Mouse (Mus musculus) midbrain, postnatal 0 days (tissue): ENCODE measurements around the gene Rnf31. TPM values are rescaled to one million over a fixed set of nuclear protein-coding genes. Genes with fewer than 3 reads are reported as not detected.

Experiments used
- ATAC-seq: fragments of 200-750 bp; cut with Nextera tagmentation; 2 replicates; pipeline ENCODE4 v1.8.0; 2017; ENCODE audit warnings: moderate number of reproducible peaks, mild to moderate bottlenecking, moderate TSS enrichment, moderate library complexity; ENCODE audit not compliant: low FRiP score
- DNase-seq: peaks from one replicate; pipeline ENCODE4 v3.0.0-alpha.2; 2015; ENCODE audit warnings: low spot score
- H3K27ac ChIP-seq: fragments of 300-500 bp; sonication (generic); 2 replicates; pipeline ENCODE4 v1.5.1; 2014; ENCODE audit warnings: low read depth, mild to moderate bottlenecking, low read length, mixed read lengths
- H3K27me3 ChIP-seq: fragments of 300-500 bp; sonication (generic); 2 replicates; pipeline ENCODE4 v1.6.1; 2014; ENCODE audit warnings: low read length, control low read depth, mixed read lengths; ENCODE audit not compliant: insufficient read depth
- H3K36me3 ChIP-seq: fragments of 300-500 bp; sonication (generic); 2 replicates; pipeline ENCODE4 v1.6.1; 2014; ENCODE audit warnings: low read length, control low read depth, mixed read lengths; ENCODE audit not compliant: insufficient read depth
- H3K4me1 ChIP-seq: fragments of 300-500 bp; sonication (generic); 2 replicates; pipeline ENCODE4 v1.6.1; 2014; ENCODE audit warnings: mild to moderate bottlenecking, control low read depth, antibody characterized with exemption, low read length, mixed read lengths; ENCODE audit not compliant: insufficient read depth
- H3K4me2 ChIP-seq: fragments of 300-500 bp; sonication (generic); 2 replicates; pipeline ENCODE4 v1.6.1; 2014; ENCODE audit warnings: low read depth, mild to moderate bottlenecking, low read length, mixed read lengths; ENCODE audit not compliant: poor library complexity, severe bottlenecking
- H3K4me3 ChIP-seq: fragments of 300-500 bp; sonication (generic); 2 replicates; pipeline ENCODE4 v1.5.1; 2014; ENCODE audit warnings: low read depth, mild to moderate bottlenecking, low read length, moderate library complexity
- H3K9ac ChIP-seq: fragments of 300-500 bp; sonication (generic); replicated peaks from 2 replicates; pipeline ENCODE4 v1.6.1; 2014; ENCODE audit warnings: mild to moderate bottlenecking, low read length, moderate library complexity, mixed read lengths; ENCODE audit not compliant: poor library complexity, severe bottlenecking
- H3K9me3 ChIP-seq: fragments of 300-500 bp; sonication (generic); 2 replicates; pipeline ENCODE4 v1.6.1; 2016; ENCODE audit warnings: low read length, control low read depth
- CTCF ChIP-seq: IDR thresholded peaks from 2 replicates; pipeline ENCODE4 v1.5.1; 2016; ENCODE audit warnings: antibody characterized with exemption, mild to moderate bottlenecking
- WGBS: fragments of 180-500 bp; shearing (Covaris S2); extraction: QIAGEN DNeasy Blood & Tissue Kit; methylation state at CpG from one replicate; pipeline ENCODE4 v1.1.7; 2014; 5-methylcytosine and 5-hydroxymethylcytosine counted together
- polyA plus RNA-seq: library from polyadenylated mRNA; unstranded; fragments of >200 nt; fragmentation: Nextera tagmentation; extraction: Ambion mirVana; gene quantifications from 2 replicates; pipeline ENCODE4 v1.2.1, GENCODE M21; 2015
- total RNA-seq: library from RNA; depleted of rRNA; stranded (reverse); fragments of >200 nt; gene quantifications from 2 replicates; pipeline ENCODE4 v1.2.3, GENCODE M21; 2014; rRNA removed

Rnf31 gene
- 19.8 and 26.7 TPM in 2 replicates for total RNA-seq
- 20.4 and 23.0 TPM in 2 replicates for polyA plus RNA-seq

DNA sequence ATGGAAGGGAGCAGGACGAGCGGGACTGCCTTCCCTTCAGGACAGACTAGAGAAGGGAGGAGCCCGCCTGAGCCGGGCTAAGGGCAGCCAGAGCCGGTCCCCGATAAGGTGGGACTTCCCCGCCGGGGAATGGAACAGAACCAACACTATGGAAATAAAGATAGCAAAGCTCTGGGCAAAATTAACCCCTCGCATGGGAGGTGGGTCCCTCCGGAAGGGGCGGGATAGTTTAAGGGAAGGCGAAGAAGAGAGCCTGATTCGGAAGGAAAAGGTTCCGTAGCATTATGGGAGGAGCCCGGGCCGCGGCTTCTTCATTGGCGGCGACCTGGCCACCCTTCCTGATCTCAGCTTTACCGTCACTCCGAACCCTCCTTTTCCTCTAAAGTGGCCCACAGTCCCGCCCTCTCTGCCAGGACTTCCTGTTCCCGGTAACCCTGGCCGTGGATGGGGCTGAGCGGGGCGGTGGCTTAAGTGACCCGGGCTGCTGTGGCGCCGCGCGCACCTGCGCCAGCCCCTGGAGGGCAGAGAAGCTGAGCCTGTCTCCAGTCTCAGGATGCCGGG lies at the start of gene Rnf31:
Gene Rnf31 (plus strand): TSS at position 378 of the 561 bp plus-strand sequence.
- TF ChIP-seq CTCF, result no peak
- WGBS, result 0% methylated on average over 33 of the region's 33 CpGs
- peaks cover 9% of the 10 kb centered on the region; the same call in 1 of the 2 replicates for H3K4me1 ChIP-seq

DNA sequence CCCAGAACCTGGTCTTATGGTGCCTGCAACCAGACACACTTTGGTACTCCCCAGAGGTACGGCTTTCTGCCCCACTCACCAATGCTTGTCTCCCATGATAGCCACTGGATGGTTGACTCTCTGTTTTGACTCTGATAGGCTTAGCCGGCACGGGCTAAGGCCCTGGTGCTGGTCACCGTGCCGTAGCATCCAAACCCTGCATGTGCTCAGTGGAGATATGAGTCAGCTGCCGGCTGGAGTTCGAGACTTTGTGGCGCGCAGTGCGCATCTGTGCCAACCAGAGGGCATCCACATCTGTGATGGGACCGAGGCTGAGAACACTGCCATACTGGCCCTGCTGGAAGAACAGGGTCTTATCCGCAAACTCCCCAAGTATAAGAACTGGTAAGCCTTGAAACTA lies 49.2 kb upstream of the Rnf31 start:
- no peak overlapping the region for H3K4me2 ChIP-seq
- no peaks in the 10 kb centered on the region for H3K27me3 ChIP-seq
- peaks cover 30% of the 10 kb centered on the region for H3K36me3 ChIP-seq
- 98% methylated on average over 12 of the region's 12 CpGs for WGBS
- no peak for TF ChIP-seq CTCF
- no peak overlapping the region for H3K4me3 ChIP-seq
- no peak overlapping the region for H3K9ac ChIP-seq
- ATAC-seq, result no peak
- no peak overlapping the region for H3K27ac ChIP-seq
- H3K4me1 ChIP-seq, result 0 out of 2 replicates have a peak, but pooled peaks cover 2% of the 10 kb centered on the region
- DNase-seq, result no peak
- no peaks in the 10 kb centered on the region for H3K9me3 ChIP-seq

More for the DNA sequence above, at the start of gene Rnf31:
- H3K27ac ChIP-seq, result peak within 1 kb of the TSS; percentile 84
- H3K36me3 ChIP-seq, result peaks cover 32% of the 10 kb centered on the region
- H3K9ac ChIP-seq, result peak within 1 kb of the TSS; percentile 83
- peak within 1 kb of the TSS; percentile 94 for H3K4me2 ChIP-seq
- peak within 1 kb of the TSS; percentile 80 for H3K4me3 ChIP-seq
- no peaks in the 10 kb centered on the region for H3K9me3 ChIP-seq
- H3K27me3 ChIP-seq, result no peaks in the 10 kb centered on the region
- DNase-seq (peak; percentile 96), ATAC-seq (peak; percentile 92)

- H3K4me3 ChIP-seq, result no peak overlapping the region
- no peak for ATAC-seq
- peaks cover 48% of the 10 kb centered on the region for H3K36me3 ChIP-seq
- 0 out of 2 replicates have a peak, but pooled peaks cover 2% of the 10 kb centered on the region for H3K4me1 ChIP-seq
- H3K9me3 ChIP-seq, result no peaks in the 10 kb centered on the region
- H3K9ac ChIP-seq, result no peak overlapping the region
- DNase-seq, result no peak
- no peak overlapping the region for H3K27ac ChIP-seq
- WGBS, result 70% methylated on average over 9 of the region's 9 CpGs
- H3K4me2 ChIP-seq, result no peak overlapping the region
- H3K27me3 ChIP-seq, result no peaks in the 10 kb centered on the region
- no peak for TF ChIP-seq CTCF
Observed at GRCm38 (mm10) chr14:55544334-55544733, 47.2 kb upstream of the Rnf31 start.

DNA sequence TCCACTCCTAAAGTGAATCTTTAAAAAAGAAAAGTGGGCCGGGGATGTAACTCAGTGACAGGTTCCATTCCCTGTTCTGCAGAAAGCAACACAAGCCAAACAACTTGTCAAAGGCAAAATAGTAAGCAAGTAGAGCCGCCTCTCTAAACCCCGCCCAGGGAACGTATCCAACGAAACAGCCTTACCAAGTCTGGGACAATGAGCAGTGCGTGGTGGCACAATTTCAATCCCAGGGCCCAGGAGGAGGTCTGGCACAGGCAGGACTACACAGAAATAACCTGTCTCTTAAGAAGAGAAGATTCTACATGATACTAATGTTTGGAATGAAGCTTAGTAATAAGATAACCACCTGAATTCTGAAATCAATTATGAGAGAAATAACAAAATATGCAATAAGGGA lies 41.3 kb upstream of the Rnf31 start:
- Histone ChIP-seq H3K9ac (no peak overlapping the region), H3K36me3 (peaks cover 42% of the 10 kb centered on the region), H3K9me3 (no peaks in the 10 kb centered on the region), H3K4me1 (no peaks in the 10 kb centered on the region), H3K27me3 (no peaks in the 10 kb centered on the region), H3K27ac (no peak overlapping the region), H3K4me3 (no peak overlapping the region), H3K4me2 (no peak overlapping the region)
- TF ChIP-seq CTCF, result no peak
- no peak for DNase-seq
- 80% methylated on average over 6 of the region's 6 CpGs for WGBS
- no peak for ATAC-seq

DNA sequence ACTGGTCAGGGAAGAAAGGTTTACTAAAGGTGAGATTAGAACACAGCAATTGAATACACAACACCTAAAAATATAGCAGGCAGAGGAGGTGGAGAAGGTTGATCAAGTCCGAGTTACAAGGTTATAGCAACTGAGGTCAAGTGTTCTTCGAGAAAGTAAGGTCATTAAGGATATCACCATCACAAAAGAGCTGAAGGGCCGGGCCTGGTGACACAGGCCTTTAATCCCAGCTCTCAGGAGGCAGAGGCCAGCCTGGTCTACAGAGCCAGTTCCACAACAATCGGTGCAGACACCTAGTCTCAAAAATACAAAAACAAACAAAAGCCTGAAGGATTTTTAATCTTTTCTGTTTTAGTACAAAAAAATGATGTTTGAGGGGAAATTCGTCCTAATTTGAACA lies 40.2 kb upstream of the Rnf31 start:
- Histone ChIP-seq H3K4me3 (no peak overlapping the region), H3K4me2 (no peak overlapping the region), H3K4me1 (no peaks in the 10 kb centered on the region), H3K27ac (no peak overlapping the region), H3K9me3 (no peaks in the 10 kb centered on the region), H3K36me3 (peaks cover 32% of the 10 kb centered on the region), H3K27me3 (no peaks in the 10 kb centered on the region), H3K9ac (no peak overlapping the region)
- DNase-seq, result no peak
- no peak for TF ChIP-seq CTCF
- 69% methylated on average over 5 of the region's 5 CpGs for WGBS
- ATAC-seq, result no peak

DNA sequence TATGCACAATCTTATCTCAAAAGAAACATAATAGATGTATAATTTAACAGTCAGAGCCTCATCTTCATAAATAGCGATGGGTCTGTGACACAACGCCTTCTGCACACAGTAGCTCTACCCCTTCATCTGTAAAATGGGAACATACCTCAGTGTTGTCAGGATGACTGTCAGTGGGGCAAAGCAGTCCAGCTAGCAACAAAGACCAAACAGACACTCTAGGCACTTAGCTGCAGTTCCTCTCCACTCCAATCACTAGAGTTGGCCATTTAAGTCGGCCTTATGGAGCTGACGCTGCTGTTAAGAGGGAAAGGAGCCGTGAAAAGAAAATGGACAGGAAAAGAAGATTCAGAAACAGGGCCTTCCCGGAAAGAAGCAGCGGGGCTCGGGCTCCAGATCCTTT lies 39.7 kb upstream of the Rnf31 start:
- no peak overlapping the region for H3K4me2 ChIP-seq
- no peak for TF ChIP-seq CTCF
- no peak overlapping the region for H3K27ac ChIP-seq
- WGBS, result 92% methylated on average over 8 of the region's 8 CpGs
- peaks cover 28% of the 10 kb centered on the region for H3K36me3 ChIP-seq
- H3K27me3 ChIP-seq, result no peaks in the 10 kb centered on the region
- no peaks in the 10 kb centered on the region for H3K9me3 ChIP-seq
- no peak overlapping the region for H3K9ac ChIP-seq
- no peaks in the 10 kb centered on the region for H3K4me1 ChIP-seq
- ATAC-seq (no peak), DNase-seq (no peak)
- H3K4me3 ChIP-seq, result no peak overlapping the region
